Mouse (Mus musculus): Measurements from ENCODE around the gene Unc119.

DNA sequence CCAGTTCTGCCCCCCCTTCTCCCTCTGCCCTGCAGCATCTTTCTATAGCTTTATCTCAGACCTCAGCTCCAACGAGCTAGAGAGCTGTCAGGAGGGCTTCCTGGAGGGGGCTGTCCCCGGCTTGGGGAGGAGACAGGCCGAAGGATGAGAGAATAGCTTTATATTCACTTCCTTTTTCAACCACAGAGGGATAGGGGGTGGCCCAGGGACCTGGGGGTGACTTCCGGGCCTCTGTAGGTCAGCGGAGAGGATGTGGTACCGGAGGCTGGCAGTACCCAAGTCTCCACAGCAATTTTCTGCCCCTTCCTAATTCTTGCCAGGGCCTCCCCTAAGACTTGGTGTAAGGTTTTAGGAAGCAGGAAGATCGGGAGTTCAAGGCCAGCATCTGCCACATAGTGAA lies 2.5 kb downstream of the Unc119 start:
- no peak for TF ChIP-seq CTCF (IDR thresholded peaks at IDR 0.05; ENCODE audit: low read depth, low read length)
- no peak for TF ChIP-seq POLR2A (IDR thresholded peaks at IDR 0.05; ENCODE audit: extremely low read depth, insufficient read depth, low read length)

Measured in liver, adult 2 months (tissue).